Mouse (Mus musculus) heart, postnatal 4 days (tissue): ENCODE measurements around the gene Lman2. TPM values are rescaled to one million over a fixed set of nuclear protein-coding genes. Genes with fewer than 3 reads are reported as not detected.

ENCODE experiments used
- DNase-seq: peaks from one replicate; pipeline ENCODE4 v3.0.0; 2021
- total RNA-seq, 2 experiments: library from RNA; stranded (reverse); gene quantifications; 2 replicates each; pipeline ENCODE4 v1.2.3; 2021

The Lman2 gene
- total RNA-seq: 10 to 100 TPM; 54.1 to 59.3 TPM

- peak; percentile 96 for DNase-seq
These were observed at the start of gene Lman2 for GRCm38 (mm10) chr13:55362453-55363060. Lman2 (minus strand) TSS chr13:55362783.

- no peak for DNase-seq
These were observed 49.2 kb upstream of the Lman2 start for GRCm38 (mm10) chr13:55411826-55412225.

GRCm38 (mm10) chr13:55408546-55409120 is 46.0 kb upstream of the Lman2 start:
- DNase-seq: no peak

- no peak for DNase-seq
These were observed 44.8 kb upstream of the Lman2 start for GRCm38 (mm10) chr13:55407341-55407740.

GRCm38 (mm10) chr13:55405783-55406390 is 43.3 kb upstream of the Lman2 start:
- no peak for DNase-seq

- peak; percentile 84 for DNase-seq
These were observed 42.5 kb upstream of the Lman2 start for GRCm38 (mm10) chr13:55404853-55405782.

GRCm38 (mm10) chr13:55403935-55404852 is 41.6 kb upstream of the Lman2 start:
- DNase-seq: no peak

- DNase-seq: no peak
These were observed 40.7 kb upstream of the Lman2 start for GRCm38 (mm10) chr13:55403266-55403665.

GRCm38 (mm10) chr13:55400039-55400346 is 37.4 kb upstream of the Lman2 start:
- DNase-seq: no peak

- no peak for DNase-seq
These were observed 36.9 kb upstream of the Lman2 start for GRCm38 (mm10) chr13:55399300-55400038.

GRCm38 (mm10) chr13:55398088-55398487 is 35.5 kb upstream of the Lman2 start, which contains the start of gene Slc34a1:
Slc34a1 (plus strand) TSS chr13:55398187.
- no peak for DNase-seq

- DNase-seq: no peak
These were observed 30.4 kb upstream of the Lman2 start for GRCm38 (mm10) chr13:55392933-55393332.

GRCm38 (mm10) chr13:55391626-55392029 is 29.0 kb upstream of the Lman2 start:
- DNase-seq: no peak

- DNase-seq: no peak
These were observed 28.1 kb upstream of the Lman2 start for GRCm38 (mm10) chr13:55390644-55391043.

GRCm38 (mm10) chr13:55381790-55382189 is 19.2 kb upstream of the Lman2 start:
- DNase-seq: no peak

GRCm38 (mm10) chr13:55378907-55379580 is 16.5 kb upstream of the Lman2 start:
- DNase-seq: no peak

- DNase-seq: no peak
These were observed 13.3 kb upstream of the Lman2 start for GRCm38 (mm10) chr13:55375877-55376276.

GRCm38 (mm10) chr13:55374206-55374924 is 11.8 kb upstream of the Lman2 start:
- no peak for DNase-seq

GRCm38 (mm10) chr13:55371740-55372139 is 9.2 kb upstream of the Lman2 start:
- no peak for DNase-seq
